Mouse (Mus musculus): ENCODE measurements around the gene Nfatc2.

DNA sequence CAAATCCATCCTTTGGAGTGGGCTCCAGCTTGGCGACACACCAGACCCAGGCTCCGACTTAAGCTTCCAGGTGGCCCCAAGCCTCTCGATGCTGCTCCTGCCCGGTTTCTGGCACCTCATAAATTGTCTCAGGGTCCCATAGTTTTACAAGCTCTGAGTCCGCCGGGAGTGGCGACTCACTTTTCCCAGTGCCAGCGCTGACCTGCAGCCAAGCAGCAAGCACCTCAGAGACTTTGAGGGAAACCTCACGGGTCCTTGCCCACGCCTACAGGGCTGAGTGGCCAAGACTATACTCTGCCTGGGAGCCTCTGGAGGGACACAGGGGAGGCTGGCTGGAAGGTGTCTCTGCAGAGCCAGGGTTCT lies 74.0 kb downstream of the Nfatc2 start:
- TF ChIP-seq CTCF (IDR thresholded peaks at IDR 0.05; ENCODE audit: extremely low read depth, insufficient read depth, insufficient read length, insufficient replicate concordance) (no peak), POLR2A (IDR thresholded peaks at IDR 0.05; ENCODE audit: low read depth, low read length) (no peak)

Measured in spleen, adult 2 months (tissue).